Mouse (Mus musculus): ENCODE data around the gene Atg4b. TPM values are rescaled to one million over a fixed set of nuclear protein-coding genes. Genes with fewer than 3 reads are reported as not detected.

Atg4b gene
- total and polyA plus RNA-seq, 2 experiments from 2014 or later: 39.3 to 81.8 TPM

DNA sequence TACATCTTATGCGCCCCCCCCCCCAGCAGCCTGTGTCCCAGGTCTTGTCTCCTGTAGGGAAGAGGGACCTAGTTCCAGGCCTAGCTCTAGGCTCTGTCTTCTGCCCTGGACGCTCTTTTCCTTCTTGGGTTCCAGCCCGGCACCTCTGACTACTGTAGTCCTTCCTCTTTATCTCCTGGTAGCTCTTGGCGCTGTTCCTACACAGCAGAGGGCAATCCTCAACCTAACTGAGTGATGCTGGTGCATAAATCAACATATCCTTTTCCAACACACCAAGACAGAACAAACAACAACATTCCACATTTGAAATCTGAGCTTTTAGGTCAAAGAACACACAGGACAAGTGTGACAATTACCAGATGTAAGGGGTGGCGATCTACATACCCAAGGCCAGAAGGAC lies 5.1 kb upstream of the Atg4b start:
- no peak overlapping the region for H3K27ac ChIP-seq (ENCODE audit: low read depth, low read length)
- H3K9ac ChIP-seq (replicated peaks; ENCODE audit: low read length, poor library complexity, severe bottlenecking): no peak overlapping the region
- H3K9me3 ChIP-seq (ENCODE audit: low read length): no peaks in the 10 kb centered on the region
- TF ChIP-seq CTCF (IDR thresholded peaks at IDR 0.05): no peak
- H3K4me1 ChIP-seq (ENCODE audit: insufficient read depth, low read length): no peaks in the 10 kb centered on the region
- 92% methylated on average over 5 of the region's 5 CpGs for WGBS
- no peaks in the 10 kb centered on the region for H3K27me3 ChIP-seq (ENCODE audit: insufficient read depth, low read length)
- no peak overlapping the region for H3K4me2 ChIP-seq (ENCODE audit: low read depth, low read length, poor library complexity, severe bottlenecking)
- H3K36me3 ChIP-seq (ENCODE audit: insufficient read depth, low read length): peaks cover 21% of the 10 kb centered on the region
- no peak for DNase-seq (ENCODE audit: low spot score)
- H3K4me3 ChIP-seq (ENCODE audit: low read depth, low read length): no peak overlapping the region
- ATAC-seq (ENCODE audit: low FRiP score): no peak

DNA sequence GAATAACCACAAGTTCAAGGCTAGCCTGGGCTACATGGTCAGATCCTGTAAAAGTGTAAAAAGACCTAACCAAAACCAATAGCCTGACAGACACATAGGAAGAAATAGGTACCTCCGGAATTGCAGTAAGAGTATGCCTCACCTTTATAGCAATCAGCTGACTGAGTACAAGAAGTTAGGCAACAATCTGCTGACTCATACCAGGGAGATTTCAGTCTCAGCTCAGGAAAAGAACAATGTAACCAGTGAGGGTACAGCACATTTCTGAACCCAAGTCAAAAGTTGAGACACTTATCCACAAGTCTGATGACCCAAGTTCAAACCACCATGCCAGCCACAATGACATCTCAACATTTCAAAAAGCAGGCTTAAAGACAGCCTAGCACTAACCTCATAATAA lies 2.8 kb upstream of the Atg4b start:
- peaks cover 21% of the 10 kb centered on the region for H3K36me3 ChIP-seq (ENCODE audit: insufficient read depth, low read length)
- no peak overlapping the region for H3K4me2 ChIP-seq (ENCODE audit: low read depth, low read length, poor library complexity, severe bottlenecking)
- ATAC-seq (ENCODE audit: low FRiP score): no peak
- no peaks in the 10 kb centered on the region for H3K9me3 ChIP-seq (ENCODE audit: low read length)
- DNase-seq (ENCODE audit: low spot score): no peak
- 89% methylated on average over 1 of the region's 1 CpGs for WGBS
- no peak for TF ChIP-seq CTCF (IDR thresholded peaks at IDR 0.05)
- H3K4me1 ChIP-seq (ENCODE audit: insufficient read depth, low read length): peaks cover 3% of the 10 kb centered on the region; the same call in 1 of the 2 replicates
- no peaks in the 10 kb centered on the region for H3K27me3 ChIP-seq (ENCODE audit: insufficient read depth, low read length)
- no peak overlapping the region for H3K27ac ChIP-seq (ENCODE audit: low read depth, low read length)
- H3K4me3 ChIP-seq (ENCODE audit: low read depth, low read length): no peak overlapping the region
- no peak overlapping the region for H3K9ac ChIP-seq (replicated peaks; ENCODE audit: low read length, poor library complexity, severe bottlenecking)

DNA sequence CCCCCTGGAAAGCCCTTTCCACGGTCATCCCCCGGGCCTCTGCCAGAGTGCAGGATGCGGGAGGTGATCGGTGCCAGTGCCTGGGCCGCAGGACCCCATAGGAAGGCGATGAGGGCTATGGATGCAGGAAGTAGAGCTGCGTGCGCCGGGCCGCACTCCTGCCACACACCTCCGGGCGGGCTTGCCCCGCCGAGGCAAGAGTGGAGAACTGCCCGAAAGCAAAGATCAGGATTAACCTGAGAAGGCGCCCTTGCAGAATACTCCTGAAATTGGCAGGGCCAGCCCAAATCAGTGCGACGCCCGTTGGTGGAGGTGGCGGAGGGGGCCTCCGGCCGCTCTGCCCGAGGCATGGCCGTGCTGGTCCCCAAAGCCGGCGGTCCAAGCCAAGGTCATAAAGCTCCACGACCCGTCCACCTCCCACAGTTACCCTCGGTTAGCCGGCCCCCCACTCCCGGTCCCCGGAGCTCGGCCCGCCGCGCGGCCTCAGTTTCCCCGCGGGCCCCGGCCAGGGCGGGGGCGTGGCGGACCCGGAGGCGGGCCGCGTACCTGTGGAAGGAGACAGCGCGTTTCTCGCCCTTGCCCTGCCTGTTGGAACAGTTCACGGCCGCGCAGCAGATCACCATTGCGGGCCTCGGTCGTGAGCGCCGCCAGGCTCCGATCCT lies 2.7 kb downstream of the Atg4b start:
- peaks cover 3% of the 10 kb centered on the region; the same call in 1 of the 2 replicates for H3K4me1 ChIP-seq (ENCODE audit: insufficient read depth, low read length)
- H3K27me3 ChIP-seq (ENCODE audit: insufficient read depth, low read length): no peaks in the 10 kb centered on the region
- WGBS: 1% methylated on average over 58 of the region's 59 CpGs
- peak overlapping the region; percentile 90 for H3K4me2 ChIP-seq (ENCODE audit: low read depth, low read length, poor library complexity, severe bottlenecking)
- no peaks in the 10 kb centered on the region for H3K9me3 ChIP-seq (ENCODE audit: low read length)
- peak; percentile 7 for DNase-seq (ENCODE audit: low spot score)
- TF ChIP-seq CTCF (IDR thresholded peaks at IDR 0.05): no peak
- H3K4me3 ChIP-seq (ENCODE audit: low read depth, low read length): peak overlapping the region; percentile 87
- H3K9ac ChIP-seq (replicated peaks; ENCODE audit: low read length, poor library complexity, severe bottlenecking): peak overlapping the region; percentile 88
- peak overlapping the region; percentile 82 for H3K27ac ChIP-seq (ENCODE audit: low read depth, low read length)
- peaks cover 14% of the 10 kb centered on the region for H3K36me3 ChIP-seq (ENCODE audit: insufficient read depth, low read length)
- peak; percentile 40 for ATAC-seq (ENCODE audit: low FRiP score)

DNA sequence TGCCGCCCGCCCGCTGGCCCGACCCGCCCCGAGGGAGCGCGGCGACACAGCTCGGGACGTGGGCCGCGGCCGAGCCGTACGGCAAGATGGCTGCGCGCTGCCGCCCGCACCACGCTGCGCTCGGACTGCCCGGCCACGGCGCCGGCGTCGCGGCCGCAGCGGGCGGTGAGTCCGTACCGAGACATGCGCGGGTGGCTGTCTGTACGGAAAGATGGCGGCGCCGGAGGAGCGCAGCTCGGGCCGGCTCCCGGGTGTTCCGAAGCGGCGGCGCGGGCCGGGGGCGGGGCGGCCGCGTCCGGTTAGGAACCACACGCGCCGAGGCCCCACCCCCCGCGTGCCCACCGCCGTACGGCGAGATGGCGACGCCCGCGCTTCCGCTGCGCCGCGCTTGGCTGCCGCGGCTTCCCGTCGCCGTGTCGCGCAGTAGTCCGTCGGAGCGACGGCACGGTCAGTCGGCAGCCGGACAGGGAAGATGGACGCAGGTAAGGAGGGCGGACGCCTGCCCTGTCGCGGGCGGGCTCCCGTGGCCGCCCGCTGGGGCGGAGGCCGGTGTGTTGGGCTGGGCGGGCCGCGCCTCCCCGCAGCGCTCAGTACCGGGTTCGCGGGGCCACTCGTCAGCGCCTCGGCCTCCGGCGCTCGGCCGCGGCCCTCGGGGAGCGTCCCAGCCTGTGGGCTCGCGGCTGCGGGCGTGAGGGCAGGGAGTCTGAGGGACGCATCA lies 3.4 kb downstream of the Atg4b start, which contains the start of gene Thap4:
Thap4 (minus strand) TSS at position 292 of the 718 bp plus-strand sequence.
- H3K4me2 ChIP-seq (ENCODE audit: low read depth, low read length, poor library complexity, severe bottlenecking): peak within 1 kb of the TSS; percentile 90
- peak within 1 kb of the TSS; percentile 82 for H3K27ac ChIP-seq (ENCODE audit: low read depth, low read length)
- H3K36me3 ChIP-seq (ENCODE audit: insufficient read depth, low read length): peaks cover 7% of the 10 kb centered on the region
- H3K9ac ChIP-seq (replicated peaks; ENCODE audit: low read length, poor library complexity, severe bottlenecking): peak within 1 kb of the TSS; percentile 88
- no peaks in the 10 kb centered on the region for H3K9me3 ChIP-seq (ENCODE audit: low read length)
- DNase-seq (ENCODE audit: low spot score) (peak; percentile 95), ATAC-seq (ENCODE audit: low FRiP score) (peak; percentile 94)
- peaks cover 3% of the 10 kb centered on the region; the same call in 1 of the 2 replicates for H3K4me1 ChIP-seq (ENCODE audit: insufficient read depth, low read length)
- H3K27me3 ChIP-seq (ENCODE audit: insufficient read depth, low read length): no peaks in the 10 kb centered on the region
- H3K4me3 ChIP-seq (ENCODE audit: low read depth, low read length): peak within 1 kb of the TSS; percentile 87
- WGBS: under 1% methylated on average over 46 of the region's 121 CpGs
- no peak for TF ChIP-seq CTCF (IDR thresholded peaks at IDR 0.05)

DNA sequence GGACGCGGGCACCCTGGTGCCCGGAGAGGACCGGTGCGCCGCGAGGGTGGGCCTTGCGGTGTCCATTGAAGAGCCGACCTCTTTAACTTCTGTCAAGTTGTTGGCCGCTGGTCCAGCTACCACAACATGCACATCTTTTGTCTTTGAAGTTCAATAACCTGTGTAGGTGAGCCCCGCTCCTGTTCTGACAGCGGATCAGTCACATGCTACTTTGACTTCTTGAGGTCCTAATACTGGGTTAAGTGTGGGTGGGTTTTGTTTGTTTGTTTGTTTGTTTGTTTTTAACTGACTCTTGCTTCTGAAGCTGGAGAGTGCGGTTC lies 4.0 kb downstream of the Atg4b start:
- WGBS: under 1% methylated on average over 13 of the region's 13 CpGs
- peak overlapping the region; percentile 87 for H3K4me3 ChIP-seq (ENCODE audit: low read depth, low read length)
- ATAC-seq (ENCODE audit: low FRiP score) (peak; percentile 8; the same call in 1 of the 2 replicates), DNase-seq (ENCODE audit: low spot score) (no peak)
- no peak for TF ChIP-seq CTCF (IDR thresholded peaks at IDR 0.05)
- H3K27me3 ChIP-seq (ENCODE audit: insufficient read depth, low read length): no peaks in the 10 kb centered on the region
- H3K27ac ChIP-seq (ENCODE audit: low read depth, low read length): peak overlapping the region; percentile 82
- H3K4me1 ChIP-seq (ENCODE audit: insufficient read depth, low read length): peaks cover 3% of the 10 kb centered on the region; the same call in 1 of the 2 replicates
- H3K9me3 ChIP-seq (ENCODE audit: low read length): no peaks in the 10 kb centered on the region
- peaks cover 2% of the 10 kb centered on the region for H3K36me3 ChIP-seq (ENCODE audit: insufficient read depth, low read length)
- peak overlapping the region; percentile 90 for H3K4me2 ChIP-seq (ENCODE audit: low read depth, low read length, poor library complexity, severe bottlenecking)
- peak overlapping the region; percentile 88 for H3K9ac ChIP-seq (replicated peaks; ENCODE audit: low read length, poor library complexity, severe bottlenecking)

DNA sequence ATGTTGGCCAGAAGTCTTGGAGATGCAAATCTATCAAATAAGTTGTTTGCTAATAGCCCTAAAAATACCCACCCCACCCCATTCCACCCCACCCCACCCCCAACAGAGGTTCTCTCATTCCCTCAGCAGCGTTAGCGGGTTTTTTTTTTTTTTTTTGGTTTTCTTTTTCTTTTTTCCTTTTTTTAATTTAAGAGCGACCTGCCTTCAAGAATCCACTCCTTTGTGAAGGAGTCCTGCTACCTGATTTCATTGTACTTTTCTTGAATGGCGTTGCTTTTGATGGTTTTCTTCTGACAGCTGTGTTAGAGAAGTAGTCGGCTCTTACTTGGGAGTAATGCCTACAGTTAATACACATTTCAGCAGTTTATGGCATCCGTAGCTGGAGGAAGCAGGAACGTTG lies 4.3 kb downstream of the Atg4b start:
- H3K4me3 ChIP-seq (ENCODE audit: low read depth, low read length): peak overlapping the region; percentile 87
- no peak for DNase-seq (ENCODE audit: low spot score)
- H3K27ac ChIP-seq (ENCODE audit: low read depth, low read length): no peak overlapping the region
- H3K9me3 ChIP-seq (ENCODE audit: low read length): no peaks in the 10 kb centered on the region
- no peak for ATAC-seq (ENCODE audit: low FRiP score)
- H3K27me3 ChIP-seq (ENCODE audit: insufficient read depth, low read length): no peaks in the 10 kb centered on the region
- no peak for TF ChIP-seq CTCF (IDR thresholded peaks at IDR 0.05)
- WGBS: 24% methylated on average over 7 of the region's 7 CpGs
- H3K9ac ChIP-seq (replicated peaks; ENCODE audit: low read length, poor library complexity, severe bottlenecking): peak overlapping the region; percentile 88; the same call in 1 of the 2 replicates
- peaks cover 3% of the 10 kb centered on the region; the same call in 1 of the 2 replicates for H3K4me1 ChIP-seq (ENCODE audit: insufficient read depth, low read length)
- no peaks in the 10 kb centered on the region; the same call in 1 of the 2 replicates for H3K36me3 ChIP-seq (ENCODE audit: insufficient read depth, low read length)
- peak overlapping the region; percentile 90 for H3K4me2 ChIP-seq (ENCODE audit: low read depth, low read length, poor library complexity, severe bottlenecking)

All from midbrain, postnatal 0 days (tissue).